Mouse (Mus musculus) testis, postnatal 14 days (tissue): ENCODE results near the gene Carns1.
"Not testable (repeated sequence)": the region's sequence is repeated elsewhere in the genome, so short reads cannot be mapped to it uniquely, and the experiment has no call there.

Experiments
- DNase-seq: peaks from one replicate; pipeline ENCODE4 v3.0.0; 2021; ENCODE audit warnings: low spot score

Carns1 gene

DNA sequence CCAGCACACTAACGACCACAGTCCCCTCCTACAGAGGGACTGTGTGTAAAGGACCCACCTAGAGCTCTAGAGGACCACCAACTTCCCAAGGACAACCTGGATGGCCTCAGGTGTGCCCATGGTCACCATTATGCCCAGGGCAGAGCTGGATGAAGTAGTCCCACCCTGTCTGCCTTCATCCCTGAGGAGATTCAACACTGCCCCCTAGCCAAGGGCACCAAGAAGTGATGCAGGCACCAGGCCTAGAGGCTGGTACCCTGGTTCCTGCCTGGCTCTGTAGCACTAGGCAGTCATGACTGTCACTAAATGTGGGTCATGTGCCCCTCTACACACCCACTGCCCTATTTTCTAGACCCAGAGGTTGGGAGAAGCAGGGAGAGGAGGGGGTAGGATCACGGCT, 43.5 kb downstream of the Carns1 start:
- DNase-seq = no peak

DNA sequence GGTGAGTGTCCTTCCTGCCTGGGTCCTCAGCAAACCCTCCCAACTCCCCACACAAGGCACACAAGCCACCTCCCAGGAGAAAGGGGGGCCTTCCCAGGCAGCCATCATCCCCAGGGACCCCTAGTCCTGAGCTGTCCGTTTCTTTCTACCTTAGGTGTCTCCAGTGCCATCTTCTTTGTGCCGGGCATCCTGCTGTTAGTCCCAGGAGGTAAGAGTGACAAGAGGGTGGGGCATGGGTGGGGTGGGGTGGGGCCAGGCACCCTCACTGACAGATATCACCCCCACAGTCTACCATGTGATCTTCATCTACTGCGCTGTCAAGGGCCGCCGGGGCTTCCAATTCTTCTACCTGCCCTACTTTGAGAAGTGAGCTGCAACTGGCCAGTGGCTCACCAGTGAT, 44.2 kb downstream of the Carns1 start:
- DNase-seq = no peak

DNA sequence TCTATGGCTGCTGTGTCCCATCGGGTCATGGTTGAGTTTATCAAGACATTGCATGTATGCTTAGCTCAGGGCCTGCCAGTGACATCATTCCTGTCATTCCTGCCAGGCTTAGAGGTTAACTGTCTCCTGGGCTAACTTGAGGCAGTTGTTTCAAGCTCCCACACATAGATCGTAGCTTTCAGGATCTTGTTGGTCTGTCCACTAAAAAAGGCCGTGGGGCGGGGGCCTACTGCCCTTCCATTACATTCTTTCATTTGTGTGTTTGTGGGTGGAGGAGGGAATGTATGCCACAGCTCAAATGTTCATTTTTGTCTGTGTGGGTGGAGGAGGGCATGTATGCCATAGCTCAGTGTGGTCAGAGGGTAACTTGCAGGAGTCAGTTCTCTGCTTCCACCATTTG, 45.2 kb downstream of the Carns1 start:
- no peak for DNase-seq

DNA sequence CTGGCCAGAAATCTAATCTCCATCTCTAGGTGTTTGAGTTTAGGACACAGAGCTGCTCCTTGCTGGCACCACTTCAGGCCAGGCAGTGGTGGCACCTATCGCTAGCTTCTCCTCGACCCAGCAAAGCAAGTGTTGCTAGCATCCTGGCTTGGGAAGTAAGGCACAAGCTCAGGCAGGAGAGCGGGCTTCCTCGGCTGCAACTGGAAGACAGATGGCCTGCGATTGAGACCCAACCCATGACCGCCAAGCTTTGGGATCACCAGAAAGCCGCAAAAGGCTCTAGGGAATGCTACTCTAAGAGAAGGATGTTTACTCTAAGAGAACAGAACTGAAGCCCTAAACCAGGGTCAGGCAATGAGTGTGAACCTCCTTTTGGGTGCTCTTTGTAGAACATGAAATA, 45.8 kb downstream of the Carns1 start:
- no peak for DNase-seq

DNA sequence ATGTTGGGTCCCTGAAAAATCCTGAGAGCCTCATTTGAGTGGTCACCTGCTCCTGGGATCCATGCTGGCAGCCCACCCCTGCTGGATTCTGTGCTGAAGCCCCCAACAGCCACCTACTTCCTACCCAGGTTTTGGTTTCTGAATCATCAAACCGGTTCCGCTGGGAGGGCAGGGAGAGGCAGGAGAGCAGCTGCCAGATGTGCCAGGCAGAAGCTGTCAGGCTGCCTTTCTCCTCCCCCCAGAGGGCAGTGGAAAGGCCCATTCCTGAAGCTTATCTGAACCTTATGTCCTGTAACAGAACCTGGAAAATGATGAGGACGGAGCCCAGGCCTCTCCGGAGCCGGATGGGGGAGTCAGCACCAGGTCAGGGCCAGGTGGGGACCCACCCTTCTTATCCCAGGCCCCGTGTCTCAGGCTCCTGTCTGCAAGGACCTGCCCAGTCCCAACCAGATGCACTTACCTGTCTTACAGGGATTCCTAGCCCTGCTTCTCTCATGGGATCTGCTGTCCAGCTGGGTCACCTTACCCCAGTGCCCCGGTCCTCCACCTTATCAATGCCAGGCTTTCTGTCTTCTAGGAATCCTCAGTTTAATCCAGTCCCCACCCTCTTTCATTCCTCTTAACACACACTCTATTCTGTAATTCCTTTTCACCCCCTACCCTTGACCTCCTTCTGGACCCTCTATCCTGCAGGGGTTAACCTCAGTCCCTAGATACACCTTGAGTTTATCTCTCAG, 48.4 kb downstream of the Carns1 start:
- DNase-seq = peak; percentile 33

DNA sequence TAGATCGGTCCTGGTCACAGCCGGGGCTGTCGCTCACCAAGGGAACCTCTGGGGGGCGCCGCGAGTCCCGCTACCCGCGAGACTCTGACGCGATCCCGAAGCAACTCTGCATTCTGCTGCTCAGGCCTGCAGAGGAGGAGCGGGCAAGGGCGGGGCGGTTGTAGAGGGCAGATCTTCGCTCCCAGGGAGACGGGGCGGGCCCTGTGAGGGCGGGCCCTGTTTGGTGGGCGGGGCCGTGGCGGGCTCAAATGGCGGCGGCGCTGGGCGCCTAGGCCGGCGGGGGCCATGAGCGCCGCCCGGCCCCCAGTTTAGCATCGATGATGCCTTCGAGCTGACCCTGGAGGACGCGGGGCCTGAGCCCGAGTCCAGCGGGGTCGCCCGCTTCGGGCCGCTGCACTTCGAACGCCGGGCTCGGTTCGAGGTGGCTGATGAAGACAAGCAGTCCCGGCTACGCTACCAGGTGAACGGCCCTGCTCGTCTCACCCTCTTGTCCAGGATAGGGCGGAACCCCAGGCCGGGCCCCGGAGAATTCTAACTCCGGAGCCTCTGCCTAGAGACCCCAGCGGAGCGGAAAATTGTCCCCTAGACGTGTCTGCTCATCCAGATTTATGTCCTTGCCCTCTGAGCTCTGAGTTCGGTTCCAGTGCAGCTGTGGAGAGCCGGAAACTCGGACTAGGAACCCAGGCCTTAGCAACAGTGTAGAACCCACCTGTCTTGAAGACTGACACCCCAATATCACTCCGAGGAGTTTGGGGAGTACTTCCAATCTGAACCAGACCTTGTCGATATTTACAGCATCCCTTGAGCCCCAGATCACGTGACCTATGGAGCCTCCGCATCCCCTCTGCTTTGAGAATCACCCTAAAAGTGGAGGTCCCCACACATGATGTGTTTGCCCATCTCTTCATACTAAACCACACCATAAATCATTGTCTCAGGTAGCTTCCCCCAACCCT, 49.3 kb downstream of the Carns1 start, which contains the start of gene Aip:
Aip (minus strand) TSS at position 118 of the 956 bp plus-strand sequence.
- DNase-seq = peak; percentile 99

DNA sequence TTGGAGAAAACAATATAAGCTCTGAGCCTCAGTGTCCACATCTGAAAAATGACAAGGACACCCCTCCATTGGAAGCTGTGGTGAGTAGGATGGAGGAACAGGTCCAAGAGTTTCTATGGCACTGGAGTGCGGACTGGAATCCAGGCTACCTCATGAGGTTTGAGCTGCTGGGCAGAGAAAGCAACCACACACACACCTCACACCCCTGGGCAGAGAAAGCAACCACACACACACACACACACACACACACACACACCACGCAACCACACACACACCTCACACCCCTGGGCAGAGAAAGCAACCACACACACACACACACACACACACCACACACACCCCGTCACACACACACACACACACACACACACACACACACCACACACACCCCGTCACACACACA, 50.0 kb downstream of the Carns1 start:
- peak; percentile 31 for DNase-seq

DNA sequence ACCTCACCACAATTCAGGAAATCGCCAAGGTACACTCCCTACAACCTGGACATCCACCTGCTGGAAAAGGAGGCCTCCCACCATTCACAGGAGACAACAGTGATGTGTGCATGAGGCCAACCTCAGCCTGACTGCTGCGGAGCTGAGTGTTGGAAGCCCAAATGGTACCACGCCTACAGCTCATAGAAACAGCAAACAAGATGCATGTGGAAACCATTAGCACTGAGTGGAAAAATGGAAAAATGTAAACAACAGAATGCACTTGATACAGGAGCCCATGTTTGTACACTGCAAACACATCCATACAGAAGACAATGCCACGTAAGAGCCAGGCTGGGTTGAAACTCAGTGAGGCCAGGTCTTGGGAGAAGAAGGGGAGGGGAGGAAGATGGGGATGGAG, 50.8 kb downstream of the Carns1 start:
- DNase-seq = no peak

DNA sequence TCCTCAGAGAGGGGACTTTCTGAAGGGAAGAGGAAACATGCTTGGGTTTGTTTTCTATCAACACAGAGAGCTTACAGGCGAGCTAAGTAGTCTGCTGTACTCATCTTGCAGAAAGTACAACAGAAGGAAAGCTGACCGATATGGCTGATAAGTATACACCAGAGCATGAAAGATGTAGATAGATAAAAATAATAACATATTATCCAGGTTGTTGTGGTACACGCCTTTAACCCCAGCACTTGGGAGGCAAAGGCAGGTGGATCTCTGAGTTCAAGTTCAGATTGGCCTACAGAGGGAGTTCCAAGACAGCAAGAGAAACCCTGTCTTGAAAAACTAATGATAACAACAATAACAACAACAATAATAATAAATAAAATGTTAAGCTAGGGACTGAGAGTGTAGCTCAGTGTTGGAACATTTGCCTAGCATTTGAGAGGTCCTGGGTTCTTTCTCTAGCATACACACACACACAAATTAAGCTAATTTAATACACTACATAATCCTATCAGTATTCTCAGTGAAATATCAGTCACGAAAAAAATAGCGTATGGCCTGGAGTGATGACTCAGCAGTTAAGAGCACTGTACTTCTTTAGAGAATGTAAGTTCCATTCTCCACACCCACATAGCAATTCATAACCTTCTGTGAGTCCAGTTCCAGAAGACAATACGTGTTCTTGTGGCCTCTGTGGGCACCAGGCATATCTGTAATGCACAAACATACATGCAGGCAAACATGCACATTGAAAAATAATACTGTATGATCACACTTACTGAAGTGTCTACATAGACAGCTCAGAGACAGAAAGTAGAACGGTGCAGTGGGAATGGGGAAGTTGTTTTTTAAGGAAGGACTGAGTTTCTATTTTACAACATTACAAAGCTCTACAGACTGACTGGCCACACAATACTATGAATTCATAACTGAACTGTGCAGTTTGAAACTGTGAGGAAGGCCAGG, 52.6 kb downstream of the Carns1 start:
- no peak for DNase-seq

DNA sequence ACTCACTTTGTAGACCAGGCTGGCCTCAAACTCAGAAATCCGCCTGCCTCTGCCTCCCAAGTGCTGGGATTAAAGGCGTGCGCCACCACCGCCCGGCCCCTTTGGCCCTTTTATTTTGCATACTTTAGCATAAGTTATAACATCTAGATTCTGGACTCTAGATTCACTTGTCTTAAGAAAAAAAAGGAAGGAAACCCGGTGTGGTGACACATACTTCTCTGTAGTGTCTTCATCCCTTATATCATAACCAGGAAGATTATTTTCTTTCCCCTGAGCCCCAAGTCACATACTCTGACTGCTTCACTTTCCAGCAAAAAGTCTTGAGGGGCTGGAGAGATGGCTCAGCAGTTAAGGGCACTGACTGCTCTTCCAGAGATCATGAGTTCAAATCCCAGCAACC, 53.4 kb downstream of the Carns1 start:
- not testable (repeated sequence) for DNase-seq

DNA sequence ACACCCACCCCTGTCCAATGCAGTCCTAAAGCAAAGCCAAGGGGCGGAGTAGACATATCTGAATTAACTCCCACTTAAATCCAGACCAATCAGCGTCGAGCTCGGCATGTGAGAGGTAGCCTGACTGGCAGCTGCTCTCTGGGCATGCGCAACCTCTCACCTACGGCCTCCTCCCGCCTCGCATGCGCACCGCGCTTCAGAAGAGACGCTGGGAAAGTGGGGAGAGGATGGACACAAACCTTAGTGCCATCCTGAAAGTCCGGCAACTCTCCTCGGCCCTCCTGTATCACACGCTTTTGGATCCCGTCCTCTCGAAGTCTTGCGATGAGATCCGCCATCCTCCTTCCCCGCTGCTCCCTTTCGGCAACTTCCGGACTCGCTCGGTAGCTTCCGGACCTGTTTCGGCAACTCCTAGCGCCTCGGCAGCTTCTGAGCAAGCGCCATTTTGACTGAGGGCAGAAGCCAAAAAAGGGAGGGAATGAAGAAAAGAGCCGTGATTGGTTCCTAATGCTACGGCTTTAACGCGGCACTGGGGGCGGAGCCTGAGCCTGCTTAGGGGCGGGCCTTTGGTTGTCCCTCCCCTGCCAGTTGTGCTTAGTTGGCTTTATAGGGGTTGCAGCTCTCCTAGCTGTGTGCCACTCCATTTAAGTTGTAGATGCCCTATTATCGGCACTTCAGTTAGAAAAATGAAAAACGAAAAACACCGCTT, 54.0 kb downstream of the Carns1 start:
- DNase-seq = peak; percentile 96

DNA sequence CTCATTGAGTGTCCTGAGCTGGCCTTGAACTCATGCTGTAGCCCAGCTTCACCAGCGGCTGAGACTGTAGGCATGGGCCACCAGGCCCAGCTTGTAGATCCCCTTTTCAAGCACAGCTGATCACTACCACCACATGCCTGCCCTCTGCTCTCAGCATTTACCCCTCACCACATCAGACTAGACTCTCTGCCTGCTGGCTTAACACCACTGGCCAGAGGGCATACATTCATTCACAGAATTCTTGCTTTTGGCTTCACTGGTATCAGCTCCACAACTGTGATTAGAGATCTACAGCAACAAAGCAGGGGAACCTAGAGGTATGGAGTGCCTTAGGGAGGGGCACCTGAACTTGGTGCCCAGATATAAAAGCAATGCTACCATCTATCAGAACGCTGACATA, 54.8 kb downstream of the Carns1 start:
- no peak for DNase-seq

DNA sequence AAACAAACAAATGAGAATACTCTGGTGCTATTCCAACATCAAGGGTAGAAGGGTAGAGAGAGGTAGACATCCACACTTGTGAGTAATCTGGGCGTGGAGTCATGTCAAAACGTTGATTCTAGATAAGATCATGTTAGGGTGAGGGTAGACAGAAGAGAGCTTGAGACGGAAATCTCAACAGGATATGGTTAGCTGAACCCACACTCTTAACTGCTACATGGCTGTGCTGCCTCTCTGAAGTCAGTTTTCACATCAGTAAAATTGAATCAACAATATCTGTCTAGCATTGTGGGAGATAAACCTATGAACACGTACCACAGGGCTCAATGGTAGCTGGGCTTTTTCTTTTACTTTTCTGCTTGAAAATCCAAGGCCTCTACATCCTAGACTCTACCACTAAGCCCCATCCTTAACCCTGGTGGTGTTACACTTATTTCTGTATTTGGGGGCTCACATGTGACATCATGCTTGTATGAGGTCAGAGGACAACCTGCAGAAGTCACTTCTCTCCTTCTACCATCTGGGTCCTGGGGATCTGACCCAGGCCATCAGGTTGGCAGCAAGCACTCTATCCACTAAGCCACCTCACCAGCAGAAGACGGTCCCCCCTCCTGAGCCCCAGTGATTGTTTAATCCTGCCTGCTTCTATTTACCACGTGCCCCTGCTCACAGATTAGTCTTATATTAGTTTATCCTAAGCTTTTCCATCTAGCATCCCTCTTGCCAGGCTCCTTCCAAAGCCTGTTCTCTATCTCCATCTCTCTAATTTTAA, 55.4 kb downstream of the Carns1 start:
- DNase-seq = no peak

DNA sequence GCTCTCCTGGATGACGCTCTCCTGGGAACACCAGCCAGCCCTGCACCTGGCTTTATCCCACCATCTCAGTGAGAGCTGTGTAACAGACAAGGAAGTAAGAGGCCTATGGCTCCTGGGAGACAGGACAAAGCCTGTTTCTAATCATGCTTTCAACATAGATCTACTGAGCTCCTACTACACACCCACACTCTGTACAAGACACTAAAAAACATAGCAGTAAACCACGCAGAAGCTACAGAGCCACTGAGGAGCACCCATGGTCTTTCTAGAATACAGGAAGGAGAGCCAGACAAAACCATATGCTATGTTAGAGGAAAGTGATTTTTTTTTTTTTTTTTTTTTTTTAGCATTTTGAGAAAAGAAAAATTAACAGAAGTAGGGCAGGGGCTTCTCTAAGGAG, 56.9 kb downstream of the Carns1 start:
- DNase-seq = no peak

DNA sequence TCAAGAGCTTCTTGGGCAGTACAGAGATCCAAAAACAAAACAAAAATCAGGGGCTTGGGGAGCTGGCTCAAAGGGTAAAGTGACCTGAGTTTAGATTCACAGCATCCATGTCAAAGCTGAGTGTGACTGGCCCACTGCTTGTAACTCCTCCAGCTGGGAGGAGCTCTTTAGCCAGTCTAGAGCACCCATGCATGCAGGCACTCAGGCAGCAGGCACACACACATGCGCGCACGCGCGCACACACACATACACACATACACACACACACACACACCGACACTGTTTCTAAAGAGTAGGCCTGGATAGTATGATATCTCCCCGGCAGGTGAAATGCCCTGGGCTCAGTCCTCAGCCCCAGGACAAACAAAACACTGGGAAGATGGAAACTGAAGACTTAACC, 58.3 kb downstream of the Carns1 start:
- no peak for DNase-seq

DNA sequence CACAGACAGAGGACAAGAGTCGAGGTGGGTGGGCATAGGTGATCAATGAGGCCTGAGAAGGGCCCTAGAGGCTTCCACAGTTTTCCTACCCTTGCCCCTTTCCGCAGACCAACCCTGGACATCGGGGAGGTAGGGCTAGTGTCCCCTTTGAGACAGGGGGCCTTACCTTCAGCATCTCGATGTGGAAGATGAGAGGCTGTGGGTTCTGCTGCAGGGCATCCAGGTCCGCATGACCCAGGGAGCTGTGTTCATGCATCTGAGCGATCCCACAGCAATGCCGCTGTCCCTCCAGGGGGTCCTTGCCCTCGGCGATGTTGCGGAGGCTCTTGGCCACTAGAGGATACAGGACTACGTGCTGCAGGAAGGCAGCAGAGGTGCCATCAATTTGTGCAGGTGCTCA, 59.5 kb downstream of the Carns1 start:
- no peak for DNase-seq

DNA sequence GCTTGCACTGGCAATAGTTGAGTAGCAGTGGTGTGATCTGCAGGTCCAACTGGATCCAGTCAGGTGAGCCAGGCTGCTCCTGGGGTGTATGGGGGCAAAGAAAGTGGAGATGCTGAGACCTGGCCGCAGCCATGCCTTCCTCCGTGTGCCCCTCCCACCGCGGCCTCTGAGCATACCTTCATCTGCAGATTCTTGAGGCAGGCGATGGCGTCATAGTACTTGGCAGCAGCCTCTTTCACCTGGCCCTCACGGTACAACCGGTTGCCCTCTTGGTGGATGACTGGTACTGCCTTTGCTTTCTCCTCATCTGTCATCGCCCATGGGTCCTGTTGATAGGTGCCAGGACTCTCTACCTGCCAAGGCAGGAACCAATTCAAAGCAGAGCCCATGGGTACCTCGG, 60.1 kb downstream of the Carns1 start:
- DNase-seq = no peak

DNA sequence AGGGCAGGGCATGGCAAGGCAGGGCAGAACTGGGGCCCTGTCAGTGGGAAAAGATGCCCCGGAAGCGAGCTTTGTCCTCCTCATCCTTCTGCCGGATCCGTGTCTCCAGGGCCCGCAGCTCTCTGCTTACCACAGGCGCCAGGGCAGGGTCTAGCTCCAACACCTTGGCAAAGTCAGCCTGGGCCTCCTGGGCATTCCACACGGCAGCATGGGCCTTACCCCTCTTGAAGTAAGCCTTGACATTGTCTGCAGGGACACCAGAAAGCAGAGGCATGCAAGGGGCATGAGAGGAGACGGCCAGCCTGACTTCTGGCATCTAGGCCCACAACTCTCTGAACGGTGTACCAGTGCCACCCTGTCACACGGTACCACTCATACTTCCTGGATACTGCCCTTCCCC, 60.7 kb downstream of the Carns1 start:
- DNase-seq = no peak
